Mouse (Mus musculus): Measurements from ENCODE around the gene Dgkd.

DNA sequence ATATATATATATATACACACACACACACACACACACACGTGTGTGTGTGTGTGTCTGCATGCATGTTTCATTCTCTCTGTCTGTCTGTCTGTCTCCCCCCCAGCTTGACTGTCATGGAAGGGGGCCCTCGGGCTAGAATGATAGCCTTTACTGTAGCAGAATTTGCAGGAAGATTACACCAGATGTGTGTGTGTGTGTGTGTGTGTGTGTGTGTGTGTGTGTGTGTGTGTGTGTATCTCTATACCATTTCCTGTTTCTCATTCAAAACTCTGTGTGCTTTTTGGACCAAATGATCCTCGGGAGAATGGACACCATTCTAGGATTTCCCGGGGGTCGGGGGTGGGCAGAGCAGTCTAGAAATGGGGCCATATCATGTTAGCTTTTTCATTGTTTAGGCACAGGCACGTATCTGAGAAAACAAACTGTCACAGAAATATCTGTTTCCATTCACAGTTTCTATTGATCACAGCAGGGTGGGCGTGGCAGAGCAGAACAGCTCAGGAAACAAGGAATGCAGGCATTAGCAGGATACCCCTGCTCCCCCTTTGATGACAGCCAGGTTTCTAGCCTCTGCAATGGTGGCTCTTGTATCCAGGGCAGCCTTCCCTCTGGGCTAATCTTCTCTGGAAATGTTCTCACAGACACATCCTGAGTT, 24.0 kb upstream of the Dgkd start:
- TF ChIP-seq CTCF (IDR thresholded peaks at IDR 0.05; ENCODE audit: low read depth) = no peak
- no peak for TF ChIP-seq EP300 (IDR thresholded peaks at IDR 0.05; ENCODE audit: low read depth)

Data from liver, postnatal 0 days (tissue).